Mouse (Mus musculus): ENCODE results near the gene Tex52. TPM values are rescaled to one million over a fixed set of nuclear protein-coding genes. Genes with fewer than 3 reads are reported as not detected.
A peak's percentile ranks its signal among the peaks of the same experiment; 100 is the strongest.

Tex52 gene
- total RNA-seq, 2 experiments from 2014 or later: 6.4 TPM; not detected in 1

GRCm38 (mm10) chr6:128423496-128424268 is 48.4 kb downstream of the Tex52 start:
- ATAC-seq (replicated peaks; ENCODE audit: low FRiP score, poor library complexity, severe bottlenecking): peak; percentile 40; the same call in 1 of the 2 replicates

DNA sequence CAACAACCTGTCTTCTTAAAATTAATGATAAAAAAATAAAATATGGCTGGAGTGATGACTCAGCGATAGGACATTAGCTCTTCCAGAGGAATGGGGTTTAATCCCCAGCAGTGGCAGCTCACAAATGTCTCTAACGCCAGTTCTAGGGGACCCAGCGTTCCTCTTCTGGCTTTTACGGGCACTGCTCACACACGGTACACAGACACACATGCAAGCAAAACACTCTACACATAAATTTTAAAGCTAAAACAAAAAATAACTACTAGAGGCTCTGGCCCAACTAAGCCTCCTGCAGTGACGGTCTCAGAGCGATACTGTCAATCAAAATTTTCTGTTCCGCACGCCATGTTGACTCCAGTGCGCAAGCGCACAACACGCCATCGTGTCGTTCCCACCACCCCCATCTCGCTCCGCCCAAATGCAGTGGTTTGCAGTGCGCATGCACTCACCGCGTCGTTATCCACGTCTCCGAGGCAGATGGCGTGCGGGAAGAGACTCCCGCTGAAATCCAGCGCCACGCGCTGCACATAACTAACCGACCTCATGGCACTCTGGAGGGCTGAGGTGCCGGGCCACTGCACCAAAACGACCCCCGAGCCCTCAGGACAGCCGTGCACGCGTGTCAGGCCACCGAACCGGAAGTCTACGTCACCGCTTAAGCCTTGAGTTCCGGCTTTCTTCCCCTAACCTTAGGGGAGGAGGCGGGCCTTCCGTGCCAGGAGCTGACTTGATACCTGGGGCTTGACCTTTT is 49.2 kb downstream of the Tex52 start, which contains the start of gene Itfg2:
Itfg2 (minus strand) TSS at position 663 of the 751 bp plus-strand sequence.
- peak; percentile 97 for ATAC-seq (replicated peaks; ENCODE audit: low FRiP score, poor library complexity, severe bottlenecking)

GRCm38 (mm10) chr6:128425046-128425445 is 49.8 kb downstream of the Tex52 start:
- ATAC-seq (replicated peaks; ENCODE audit: low FRiP score, poor library complexity, severe bottlenecking): no peak

DNA sequence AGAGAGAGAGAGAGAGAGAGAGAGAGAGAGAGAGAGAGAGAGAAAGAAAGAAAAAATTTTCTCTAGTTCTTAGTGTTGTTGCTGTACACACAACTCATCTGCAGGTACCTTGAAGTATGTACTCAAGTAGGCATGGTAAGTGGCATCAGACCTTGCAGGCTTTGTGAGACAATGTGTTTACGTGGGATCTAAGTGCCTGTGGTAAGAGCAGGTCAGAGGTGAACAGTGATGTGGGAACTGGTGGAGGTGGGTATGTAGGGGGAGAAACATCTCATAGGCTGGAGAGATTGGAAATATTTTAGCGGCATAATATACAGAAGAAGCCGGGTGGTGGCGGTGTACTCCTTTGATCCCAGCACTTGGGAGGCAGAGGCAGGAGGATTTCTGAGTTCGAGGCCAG is 52.3 kb downstream of the Tex52 start:
- ATAC-seq (replicated peaks; ENCODE audit: low FRiP score, poor library complexity, severe bottlenecking): no peak

DNA sequence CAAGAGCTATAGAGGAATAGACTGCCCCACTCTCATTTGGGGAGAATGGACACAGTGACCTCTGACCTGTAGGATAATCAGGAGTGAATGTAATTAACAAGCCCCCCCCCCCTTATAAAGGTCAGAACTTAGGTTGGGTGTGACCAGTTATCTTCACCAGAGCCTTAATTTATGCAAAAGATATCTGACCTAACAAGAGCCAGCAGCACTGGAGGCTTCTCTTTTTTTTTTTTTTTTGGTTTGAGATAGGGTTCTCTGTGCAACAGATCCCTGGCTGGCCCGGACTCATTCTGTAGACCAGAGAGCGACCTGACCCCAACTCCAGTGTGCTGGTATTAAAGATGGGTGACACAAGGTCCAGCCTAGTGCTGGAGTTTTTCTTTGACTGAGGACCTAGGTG is 54.0 kb downstream of the Tex52 start:
- no peak for ATAC-seq (replicated peaks; ENCODE audit: low FRiP score, poor library complexity, severe bottlenecking)

GRCm38 (mm10) chr6:128429826-128430225 is 54.6 kb downstream of the Tex52 start:
- ATAC-seq (replicated peaks; ENCODE audit: low FRiP score, poor library complexity, severe bottlenecking): no peak

GRCm38 (mm10) chr6:128432356-128432915 is 57.2 kb downstream of the Tex52 start:
- no peak for ATAC-seq (replicated peaks; ENCODE audit: low FRiP score, poor library complexity, severe bottlenecking)

DNA sequence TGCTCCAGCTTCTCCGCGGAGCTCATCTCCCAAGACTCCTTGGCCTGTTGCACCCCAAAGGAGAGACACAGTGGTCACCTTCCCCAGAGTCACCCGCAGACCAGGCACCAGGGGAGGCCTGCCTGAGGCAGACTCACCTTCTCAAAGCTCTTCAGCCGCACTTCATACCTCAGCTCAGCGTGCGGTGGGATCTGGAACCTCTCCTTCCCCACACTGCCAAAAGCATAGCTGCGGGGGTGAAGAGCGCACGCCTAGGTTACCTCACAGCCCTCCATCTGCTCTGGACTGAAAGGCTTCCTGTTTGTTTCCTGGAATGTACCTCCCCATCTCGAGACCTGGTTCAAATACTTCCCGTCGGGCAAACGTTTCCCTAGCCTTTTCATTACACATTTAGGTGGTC is 58.3 kb downstream of the Tex52 start:
- no peak for ATAC-seq (replicated peaks; ENCODE audit: low FRiP score, poor library complexity, severe bottlenecking)

Other genes with a start within 250 kb of the Tex52 start
- not detected in 2 replicates for gene Tspan9, start 231.9 kb upstream of the Tex52 start, total RNA-seq (2015; ENCODE audit: low replicate concordance)
- 0.39 TPM in 1 of 2 replicates, not detected in the other for gene Tspan9, start 231.9 kb upstream of the Tex52 start, total RNA-seq (2017; ENCODE audit: low replicate concordance)
- not detected in 2 replicates for gene Tead4, start 74.6 kb upstream of the Tex52 start, total RNA-seq (2015; ENCODE audit: low replicate concordance)
- not detected in 2 replicates for gene Tead4, start 74.6 kb upstream of the Tex52 start, total RNA-seq (2017; ENCODE audit: low replicate concordance)
- gene Tulp3, start 19.6 kb upstream of the Tex52 start, total RNA-seq (2015; ENCODE audit: low replicate concordance): 0.84 and 2.9 TPM in 2 replicates
- gene Tulp3, start 19.6 kb upstream of the Tex52 start, total RNA-seq (2017; ENCODE audit: low replicate concordance): 2.3 and 3.0 TPM in 2 replicates
- 141 and 176 TPM in 2 replicates for gene Rhno1, start 12.5 kb upstream of the Tex52 start, total RNA-seq (2015; ENCODE audit: low replicate concordance)
- 147 and 174 TPM in 2 replicates for gene Rhno1, start 12.5 kb upstream of the Tex52 start, total RNA-seq (2017; ENCODE audit: low replicate concordance)
- gene Foxm1, start 12.5 kb upstream of the Tex52 start, total RNA-seq (2015; ENCODE audit: low replicate concordance): 131 and 194 TPM in 2 replicates
- 90.5 and 96.5 TPM in 2 replicates for gene Foxm1, start 12.5 kb upstream of the Tex52 start, total RNA-seq (2017; ENCODE audit: low replicate concordance)
- gene Gm44596, start within 50 bp of the Tex52 start, total RNA-seq (2015; ENCODE audit: low replicate concordance): not detected in 2 replicates
- gene Gm44596, start within 50 bp of the Tex52 start, total RNA-seq (2017; ENCODE audit: low replicate concordance): not detected in 2 replicates
- gene Nrip2, start 23.8 kb downstream of the Tex52 start, total RNA-seq (2015; ENCODE audit: low replicate concordance): not detected in 2 replicates
- not detected in 2 replicates for gene Nrip2, start 23.8 kb downstream of the Tex52 start, total RNA-seq (2017; ENCODE audit: low replicate concordance)
- 3.6 and 37.3 TPM in 2 replicates for gene Itfg2, start 49.5 kb downstream of the Tex52 start, total RNA-seq (2015; ENCODE audit: low replicate concordance)
- gene Itfg2, start 49.5 kb downstream of the Tex52 start, total RNA-seq (2017; ENCODE audit: low replicate concordance): 5.9 and 19.5 TPM in 2 replicates
- gene Fkbp4, start 63.2 kb downstream of the Tex52 start, total RNA-seq (2015; ENCODE audit: low replicate concordance): 18.0 and 23.5 TPM in 2 replicates
- 40.8 and 44.4 TPM in 2 replicates for gene Fkbp4, start 63.2 kb downstream of the Tex52 start, total RNA-seq (2017; ENCODE audit: low replicate concordance)
- not detected in 2 replicates for gene Pzp, start 151.3 kb downstream of the Tex52 start, total RNA-seq (2015; ENCODE audit: low replicate concordance)
- gene Pzp, start 151.3 kb downstream of the Tex52 start, total RNA-seq (2017; ENCODE audit: low replicate concordance): not detected in 2 replicates
- not detected in 2 replicates for gene A2ml1, start 206.2 kb downstream of the Tex52 start, total RNA-seq (2015; ENCODE audit: low replicate concordance)
- not detected in 2 replicates for gene A2ml1, start 206.2 kb downstream of the Tex52 start, total RNA-seq (2017; ENCODE audit: low replicate concordance)
- not detected in 2 replicates for gene Klrb1a, start 248.1 kb downstream of the Tex52 start, total RNA-seq (2015; ENCODE audit: low replicate concordance)
- gene Klrb1a, start 248.1 kb downstream of the Tex52 start, total RNA-seq (2017; ENCODE audit: low replicate concordance): not detected in 2 replicates